Mouse (Mus musculus): ENCODE data around the gene Nbas. TPM values are rescaled to one million over a fixed set of nuclear protein-coding genes. Genes with fewer than 3 reads are reported as not detected.

Nbas gene
- polyA plus RNA-seq, 1 experiment from 2014 or later, result 13.7 TPM

GRCm38 (mm10) chr12:13587675-13588074 lies 318.7 kb downstream of the Nbas start:
- Histone ChIP-seq H3K36me3 (ENCODE audit: control insufficient read depth, insufficient read depth) (no peaks in the 10 kb centered on the region), H3K27me3 (replicated peaks; ENCODE audit: control insufficient read depth, insufficient read depth, low read length) (no peaks in the 10 kb centered on the region), H3K9me3 (ENCODE audit: control insufficient read depth, low read length) (no peaks in the 10 kb centered on the region), H3K4me2 (ENCODE audit: low read length) (no peak overlapping the region), H3K9ac (replicated peaks; ENCODE audit: low read depth, low read length) (no peak overlapping the region), H3K4me3 (replicated peaks; ENCODE audit: low read length) (no peak overlapping the region), H3K27ac (ENCODE audit: low read length) (no peak overlapping the region), H3K4me1 (replicated peaks; ENCODE audit: control insufficient read depth, insufficient read depth, low read length) (no peaks in the 10 kb centered on the region)
- 91% methylated on average over 4 of the region's 4 CpGs for WGBS
- no peak for ATAC-seq

GRCm38 (mm10) chr12:13589021-13589420 lies 320.1 kb downstream of the Nbas start:
- Histone ChIP-seq H3K9ac (replicated peaks; ENCODE audit: low read depth, low read length) (no peak overlapping the region), H3K4me2 (ENCODE audit: low read length) (no peak overlapping the region), H3K27ac (ENCODE audit: low read length) (no peak overlapping the region), H3K27me3 (replicated peaks; ENCODE audit: control insufficient read depth, insufficient read depth, low read length) (no peaks in the 10 kb centered on the region), H3K9me3 (ENCODE audit: control insufficient read depth, low read length) (no peaks in the 10 kb centered on the region), H3K4me1 (replicated peaks; ENCODE audit: control insufficient read depth, insufficient read depth, low read length) (no peaks in the 10 kb centered on the region), H3K36me3 (ENCODE audit: control insufficient read depth, insufficient read depth) (no peaks in the 10 kb centered on the region), H3K4me3 (replicated peaks; ENCODE audit: low read length) (no peak overlapping the region)
- WGBS, result 96% methylated on average over 5 of the region's 5 CpGs
- ATAC-seq, result no peak

GRCm38 (mm10) chr12:13594746-13595469 lies 326.0 kb downstream of the Nbas start:
- Histone ChIP-seq H3K9ac (replicated peaks; ENCODE audit: low read depth, low read length) (no peak overlapping the region), H3K27me3 (replicated peaks; ENCODE audit: control insufficient read depth, insufficient read depth, low read length) (no peaks in the 10 kb centered on the region), H3K27ac (ENCODE audit: low read length) (no peak overlapping the region), H3K36me3 (ENCODE audit: control insufficient read depth, insufficient read depth) (no peaks in the 10 kb centered on the region), H3K4me1 (replicated peaks; ENCODE audit: control insufficient read depth, insufficient read depth, low read length) (peaks cover 7% of the 10 kb centered on the region), H3K4me3 (replicated peaks; ENCODE audit: low read length) (no peak overlapping the region), H3K9me3 (ENCODE audit: control insufficient read depth, low read length) (no peaks in the 10 kb centered on the region), H3K4me2 (ENCODE audit: low read length) (no peak overlapping the region)
- WGBS, result 61% methylated on average over 9 of the region's 9 CpGs
- ATAC-seq, result peak; percentile 82

- H3K36me3 ChIP-seq (ENCODE audit: control insufficient read depth, insufficient read depth), result no peaks in the 10 kb centered on the region
- no peak overlapping the region for H3K9ac ChIP-seq (replicated peaks; ENCODE audit: low read depth, low read length)
- H3K4me2 ChIP-seq (ENCODE audit: low read length), result no peak overlapping the region
- peaks cover 7% of the 10 kb centered on the region for H3K4me1 ChIP-seq (replicated peaks; ENCODE audit: control insufficient read depth, insufficient read depth, low read length)
- ATAC-seq, result no peak
- no peak overlapping the region for H3K27ac ChIP-seq (ENCODE audit: low read length)
- 70% methylated on average over 2 of the region's 2 CpGs for WGBS
- no peaks in the 10 kb centered on the region for H3K27me3 ChIP-seq (replicated peaks; ENCODE audit: control insufficient read depth, insufficient read depth, low read length)
- H3K4me3 ChIP-seq (replicated peaks; ENCODE audit: low read length), result no peak overlapping the region
- H3K9me3 ChIP-seq (ENCODE audit: control insufficient read depth, low read length), result no peaks in the 10 kb centered on the region
Measured at GRCm38 (mm10) chr12:13597026-13597425, 328.1 kb downstream of the Nbas start.

- ATAC-seq, result peak; percentile 12; the same call in 1 of the 2 replicates
- no peak overlapping the region for H3K27ac ChIP-seq (ENCODE audit: low read length)
- H3K9me3 ChIP-seq (ENCODE audit: control insufficient read depth, low read length), result no peaks in the 10 kb centered on the region
- no peak overlapping the region for H3K4me3 ChIP-seq (replicated peaks; ENCODE audit: low read length)
- 64% methylated on average over 4 of the region's 4 CpGs for WGBS
- peaks cover 7% of the 10 kb centered on the region for H3K4me1 ChIP-seq (replicated peaks; ENCODE audit: control insufficient read depth, insufficient read depth, low read length)
- no peak overlapping the region for H3K4me2 ChIP-seq (ENCODE audit: low read length)
- no peak overlapping the region for H3K9ac ChIP-seq (replicated peaks; ENCODE audit: low read depth, low read length)
- no peaks in the 10 kb centered on the region for H3K36me3 ChIP-seq (ENCODE audit: control insufficient read depth, insufficient read depth)
- H3K27me3 ChIP-seq (replicated peaks; ENCODE audit: control insufficient read depth, insufficient read depth, low read length), result no peaks in the 10 kb centered on the region
Measured at GRCm38 (mm10) chr12:13598545-13598944, 329.6 kb downstream of the Nbas start.

- H3K9ac ChIP-seq (replicated peaks; ENCODE audit: low read depth, low read length), result no peak overlapping the region
- no peaks in the 10 kb centered on the region for H3K4me1 ChIP-seq (replicated peaks; ENCODE audit: control insufficient read depth, insufficient read depth, low read length)
- H3K4me3 ChIP-seq (replicated peaks; ENCODE audit: low read length), result no peak overlapping the region
- H3K9me3 ChIP-seq (ENCODE audit: control insufficient read depth, low read length), result no peaks in the 10 kb centered on the region
- H3K27ac ChIP-seq (ENCODE audit: low read length), result no peak overlapping the region
- no peaks in the 10 kb centered on the region for H3K36me3 ChIP-seq (ENCODE audit: control insufficient read depth, insufficient read depth)
- ATAC-seq, result no peak
- no peaks in the 10 kb centered on the region for H3K27me3 ChIP-seq (replicated peaks; ENCODE audit: control insufficient read depth, insufficient read depth, low read length)
- H3K4me2 ChIP-seq (ENCODE audit: low read length), result no peak overlapping the region
Measured at GRCm38 (mm10) chr12:13602414-13602813, 333.5 kb downstream of the Nbas start.

GRCm38 (mm10) chr12:13607021-13607420 lies 338.1 kb downstream of the Nbas start:
- H3K27me3 ChIP-seq (replicated peaks; ENCODE audit: control insufficient read depth, insufficient read depth, low read length), result no peaks in the 10 kb centered on the region
- no peaks in the 10 kb centered on the region for H3K9me3 ChIP-seq (ENCODE audit: control insufficient read depth, low read length)
- 0 out of 2 replicates have a peak, but pooled peaks cover 3% of the 10 kb centered on the region for H3K4me1 ChIP-seq (replicated peaks; ENCODE audit: control insufficient read depth, insufficient read depth, low read length)
- ATAC-seq, result no peak
- H3K4me3 ChIP-seq (replicated peaks; ENCODE audit: low read length), result no peak overlapping the region
- H3K9ac ChIP-seq (replicated peaks; ENCODE audit: low read depth, low read length), result no peak overlapping the region
- H3K27ac ChIP-seq (ENCODE audit: low read length), result no peak overlapping the region
- H3K4me2 ChIP-seq (ENCODE audit: low read length), result no peak overlapping the region
- 88% methylated on average over 2 of the region's 2 CpGs for WGBS
- no peaks in the 10 kb centered on the region for H3K36me3 ChIP-seq (ENCODE audit: control insufficient read depth, insufficient read depth)

- H3K27me3 ChIP-seq (replicated peaks; ENCODE audit: control insufficient read depth, insufficient read depth, low read length), result no peaks in the 10 kb centered on the region
- H3K4me1 ChIP-seq (replicated peaks; ENCODE audit: control insufficient read depth, insufficient read depth, low read length), result 0 out of 2 replicates have a peak, but pooled peaks cover 3% of the 10 kb centered on the region
- H3K27ac ChIP-seq (ENCODE audit: low read length), result no peak overlapping the region
- no peak for ATAC-seq
- no peak overlapping the region for H3K4me3 ChIP-seq (replicated peaks; ENCODE audit: low read length)
- no peaks in the 10 kb centered on the region for H3K36me3 ChIP-seq (ENCODE audit: control insufficient read depth, insufficient read depth)
- H3K4me2 ChIP-seq (ENCODE audit: low read length), result no peak overlapping the region
- 44% methylated on average over 11 of the region's 11 CpGs for WGBS
- H3K9me3 ChIP-seq (ENCODE audit: control insufficient read depth, low read length), result no peaks in the 10 kb centered on the region
- no peak overlapping the region for H3K9ac ChIP-seq (replicated peaks; ENCODE audit: low read depth, low read length)
Measured at GRCm38 (mm10) chr12:13609027-13609426, 340.1 kb downstream of the Nbas start.

GRCm38 (mm10) chr12:13613041-13613440 lies 344.1 kb downstream of the Nbas start:
- Histone ChIP-seq H3K4me1 (replicated peaks; ENCODE audit: control insufficient read depth, insufficient read depth, low read length) (0 out of 2 replicates have a peak, but pooled peaks cover 7% of the 10 kb centered on the region), H3K9me3 (ENCODE audit: control insufficient read depth, low read length) (no peaks in the 10 kb centered on the region), H3K4me2 (ENCODE audit: low read length) (no peak overlapping the region), H3K27me3 (replicated peaks; ENCODE audit: control insufficient read depth, insufficient read depth, low read length) (no peaks in the 10 kb centered on the region), H3K27ac (ENCODE audit: low read length) (no peak overlapping the region), H3K36me3 (ENCODE audit: control insufficient read depth, insufficient read depth) (no peaks in the 10 kb centered on the region), H3K9ac (replicated peaks; ENCODE audit: low read depth, low read length) (no peak overlapping the region), H3K4me3 (replicated peaks; ENCODE audit: low read length) (no peak overlapping the region)
- 15% methylated on average over 2 of the region's 2 CpGs for WGBS
- no peak for ATAC-seq

Data from forebrain, embryonic 16.5 days (tissue).